Mouse (Mus musculus): ENCODE data around the gene Ssr2.

Ssr2 gene

DNA sequence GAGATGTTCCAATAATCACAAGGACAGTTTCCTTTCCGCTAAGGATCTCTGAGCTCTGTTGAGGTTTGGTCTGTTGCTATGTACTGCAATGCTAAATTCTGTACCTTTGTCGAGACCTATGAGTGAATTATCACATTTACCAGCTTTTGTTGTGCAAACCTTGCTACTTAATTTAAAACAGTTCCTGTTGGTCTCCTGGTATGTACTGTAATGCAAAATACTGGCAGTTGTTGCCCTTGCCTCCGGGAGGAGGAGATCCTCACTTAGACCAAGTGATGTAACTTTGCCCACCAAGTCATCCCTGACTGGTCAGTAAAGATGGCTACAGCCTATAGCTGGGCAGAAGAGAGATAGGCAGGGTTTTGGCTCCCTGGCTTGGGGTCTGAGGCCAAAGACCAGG lies at the start of gene Ssr2:
Gene Ssr2, plus strand, starts transcription at position 337 of the 400 bp plus-strand sequence.
- DNase-seq = no peak

DNA sequence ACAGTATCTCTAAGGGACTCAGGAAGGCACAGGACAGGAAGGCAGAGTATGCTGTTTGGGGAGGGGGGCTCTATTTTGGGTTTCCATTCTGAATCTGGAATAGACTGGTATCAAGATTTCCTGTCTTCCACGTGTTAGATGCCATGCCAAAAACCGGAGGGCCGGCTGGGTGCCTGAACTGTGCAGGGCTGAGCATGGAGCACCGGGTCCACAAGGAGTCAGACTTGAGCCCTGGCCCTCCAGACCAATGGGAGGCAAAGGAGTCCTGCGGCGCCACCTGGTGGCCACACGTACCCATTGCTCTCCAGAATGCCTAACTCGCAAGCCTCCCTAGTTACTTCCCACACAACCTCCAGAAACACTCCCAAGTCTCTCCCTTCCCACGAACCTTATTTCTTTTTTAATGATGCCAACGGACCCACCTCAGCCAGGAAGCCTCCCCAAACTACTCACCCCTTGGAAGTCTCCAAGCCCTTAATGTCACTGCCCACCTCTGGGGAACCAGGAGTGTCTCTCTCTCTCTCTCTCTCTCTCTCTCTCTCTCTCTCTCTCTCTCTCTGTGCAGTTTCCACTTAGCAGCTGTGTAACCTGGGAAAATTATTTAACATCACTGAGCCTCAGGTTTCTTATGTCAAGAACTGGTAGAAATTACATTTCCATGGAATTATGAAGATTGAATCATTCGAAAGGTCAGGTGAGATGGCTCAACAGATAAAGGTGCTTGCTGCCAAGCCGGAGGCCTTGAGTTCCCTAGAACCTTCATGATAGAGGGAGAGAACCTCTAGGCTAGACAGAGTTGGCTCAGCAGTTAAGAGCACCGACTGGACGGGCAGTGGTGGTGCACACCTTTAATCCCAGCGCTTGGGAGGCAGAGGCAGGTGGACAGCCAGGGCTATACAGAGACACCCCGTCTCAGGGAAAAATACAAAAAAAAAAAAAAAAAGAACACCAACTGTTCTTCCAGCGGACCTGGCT lies 49.2 kb upstream of the Ssr2 start:
- DNase-seq = peak; percentile 79

DNA sequence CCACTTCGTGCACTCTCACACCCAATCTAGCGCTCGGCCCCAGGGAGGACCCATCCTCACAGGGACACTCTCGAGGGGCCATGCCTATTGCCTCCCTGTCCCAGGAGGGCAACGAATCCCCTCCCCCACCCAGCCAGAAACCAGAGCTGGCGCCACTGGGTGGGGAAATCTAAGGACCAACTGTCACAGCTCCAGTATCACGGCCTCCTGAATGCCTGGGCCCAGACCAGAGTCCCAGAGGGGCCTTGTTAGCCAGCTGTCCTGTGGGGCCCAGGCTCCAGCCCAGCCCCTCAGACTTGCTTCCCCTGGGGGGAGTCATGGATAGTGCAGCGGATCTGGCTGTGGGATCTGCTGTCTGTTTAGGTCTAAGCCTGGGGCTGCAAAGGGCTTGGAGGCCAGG lies 48.1 kb upstream of the Ssr2 start:
- no peak for DNase-seq

DNA sequence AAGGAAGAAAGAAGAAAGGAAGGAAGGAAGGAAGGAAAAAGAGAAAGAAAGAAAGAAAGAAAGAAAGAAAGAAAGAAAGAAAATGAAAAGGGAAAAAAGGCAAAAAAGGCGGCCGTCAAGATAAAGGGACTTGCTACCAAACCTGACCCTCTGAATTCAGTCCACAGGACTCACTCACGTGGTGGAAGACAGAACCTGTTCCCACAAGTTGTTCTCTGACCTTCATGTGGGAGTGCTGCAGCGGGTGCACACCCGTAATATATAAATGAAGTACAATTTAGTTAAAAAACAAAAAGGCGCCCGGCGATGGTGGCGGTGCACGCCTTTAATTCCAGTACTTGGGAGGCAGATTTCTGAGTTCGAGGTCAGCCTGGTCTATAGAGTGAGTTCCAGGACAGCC lies 47.0 kb upstream of the Ssr2 start:
- DNase-seq = no peak

DNA sequence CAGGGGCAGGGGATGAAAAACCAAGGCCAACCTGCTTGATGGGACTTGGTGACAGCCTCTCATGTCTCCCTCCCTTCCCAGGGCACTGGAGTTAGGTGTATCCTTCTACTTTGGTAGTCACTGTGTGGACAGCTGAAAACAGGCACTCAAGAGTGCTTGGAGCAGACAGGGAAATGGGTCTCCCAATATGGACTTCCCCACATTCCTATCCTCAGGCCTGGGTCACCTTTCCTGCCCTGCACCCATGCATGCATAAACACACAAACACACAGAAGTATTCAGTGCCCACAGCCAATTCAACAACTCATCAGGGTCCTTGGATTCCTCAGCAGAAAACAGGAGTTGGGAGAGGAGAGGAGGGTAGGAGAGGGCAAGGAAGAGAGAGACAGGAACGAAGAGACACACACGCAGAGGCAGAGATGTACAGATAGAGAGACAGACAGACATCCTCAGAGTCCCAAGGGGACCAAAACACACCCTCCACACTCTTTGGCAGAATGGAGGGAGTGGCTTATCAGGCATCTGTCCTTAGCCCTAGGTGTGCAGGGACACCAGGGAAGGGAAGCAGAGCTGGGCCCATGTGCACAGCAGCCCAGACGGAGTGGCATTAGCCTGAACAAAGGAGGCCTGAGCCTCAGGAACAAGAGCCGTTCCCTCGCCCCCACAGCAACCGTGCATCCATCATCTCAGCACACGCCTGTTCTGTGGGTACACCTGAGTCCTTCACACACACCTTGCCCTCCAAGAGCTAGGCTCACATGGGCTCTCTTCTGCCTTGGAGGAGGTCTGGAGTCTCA lies 46.3 kb upstream of the Ssr2 start:
- no peak for DNase-seq

DNA sequence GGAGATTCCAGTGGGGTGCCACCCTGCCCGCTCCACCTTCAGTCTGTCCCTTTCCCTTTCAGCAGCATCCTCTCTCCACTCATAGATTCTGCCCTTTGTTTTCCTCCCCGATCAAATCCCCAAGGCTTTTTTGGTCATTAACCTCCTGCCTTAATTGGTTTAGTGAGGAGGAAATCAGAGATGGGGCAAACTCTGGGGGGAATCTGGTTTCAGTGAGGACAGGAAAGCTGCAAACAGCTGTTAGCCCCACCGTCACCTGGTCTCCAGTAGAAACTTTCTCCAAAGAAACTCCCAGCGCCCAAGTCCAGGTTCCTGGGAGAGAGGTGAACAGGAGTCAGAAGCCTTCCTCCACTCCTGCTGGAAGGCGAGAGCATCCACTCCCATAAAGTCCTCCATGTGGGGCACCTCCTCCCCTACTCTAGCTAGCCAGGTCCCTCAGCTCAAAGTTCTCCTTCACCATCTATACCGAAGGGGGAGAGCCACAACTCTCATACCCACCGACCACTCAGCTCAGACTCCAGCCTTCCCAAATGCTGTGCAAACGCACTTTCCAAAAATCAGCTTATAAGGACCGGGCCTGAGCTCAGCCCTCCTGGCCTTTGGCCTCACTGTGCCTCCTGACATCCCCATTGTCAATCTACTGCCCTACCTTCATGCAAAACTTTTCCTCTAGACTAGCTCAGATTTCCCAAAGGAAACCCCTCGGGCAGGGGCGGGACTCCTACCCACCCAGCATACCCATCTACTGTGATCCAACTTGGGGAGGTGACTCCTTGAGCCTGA lies 45.4 kb upstream of the Ssr2 start:
- no peak for DNase-seq

DNA sequence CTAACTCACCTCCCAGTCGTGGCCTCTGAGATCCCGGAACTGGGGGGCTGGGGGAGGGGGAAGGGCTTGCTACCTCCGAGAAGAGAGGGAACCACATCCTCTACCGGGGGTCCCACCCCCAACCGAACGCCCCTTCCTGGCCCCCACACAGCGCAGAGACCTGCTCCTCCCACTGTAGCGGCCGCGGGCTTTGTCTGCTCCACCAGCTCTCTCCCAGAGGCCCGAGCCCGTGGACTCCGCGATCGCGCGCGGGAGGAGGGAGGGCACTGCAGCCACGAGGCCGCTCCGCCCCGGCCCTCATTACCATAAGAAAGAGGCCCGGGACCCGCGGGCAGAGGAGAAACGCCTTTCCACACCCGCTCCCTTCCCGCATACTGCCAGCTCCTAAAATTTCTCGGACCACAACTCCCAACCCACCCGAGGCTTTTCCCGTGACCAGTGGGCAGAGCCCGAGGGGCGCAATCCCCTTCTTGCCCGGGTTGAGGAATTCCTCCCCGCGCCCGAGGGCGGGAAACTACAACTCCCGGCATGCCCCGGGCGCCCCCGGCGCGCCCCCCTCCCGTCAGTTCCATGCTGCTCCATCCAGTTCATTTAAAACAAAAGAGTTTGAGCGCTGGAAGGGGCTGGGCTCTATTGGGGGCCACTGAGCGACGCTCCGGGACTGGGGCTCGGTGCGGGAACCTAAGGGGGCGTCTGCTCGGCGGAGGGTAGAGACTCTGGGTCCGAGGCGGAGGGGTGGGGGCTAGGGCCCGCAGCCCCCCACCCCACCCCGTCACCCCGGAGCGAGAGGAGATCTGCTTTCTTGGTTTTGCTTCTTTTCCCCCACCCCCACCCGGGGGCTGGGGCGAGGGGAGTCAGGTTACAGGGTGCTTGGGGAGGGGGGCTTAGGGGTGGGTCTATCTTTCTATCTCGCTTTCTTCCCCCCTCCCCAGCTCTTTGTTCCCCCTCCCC lies 44.1 kb upstream of the Ssr2 start:
- peak; percentile 93 for DNase-seq

DNA sequence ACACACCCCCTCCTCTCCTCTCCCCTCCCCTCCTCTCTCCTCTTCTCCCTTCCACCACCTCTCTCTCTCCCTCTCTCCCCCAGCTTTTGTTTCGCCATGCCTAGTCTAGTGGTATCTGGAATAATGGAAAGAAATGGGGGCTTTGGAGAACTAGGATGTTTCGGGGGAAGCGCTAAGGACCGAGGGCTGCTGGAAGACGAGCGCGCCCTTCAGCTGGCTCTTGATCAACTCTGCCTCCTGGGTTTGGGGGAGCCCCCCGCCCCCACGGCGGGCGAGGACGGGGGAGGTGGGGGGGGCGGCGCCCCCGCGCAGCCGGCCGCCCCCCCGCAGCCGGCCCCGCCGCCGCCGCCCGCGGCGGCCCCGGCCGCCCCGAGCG lies 43.4 kb upstream of the Ssr2 start, which contains the start of gene Mex3a:
Gene Mex3a, plus strand, starts transcription at position 97 of the 376 bp plus-strand sequence.
- peak; percentile 44 for DNase-seq

DNA sequence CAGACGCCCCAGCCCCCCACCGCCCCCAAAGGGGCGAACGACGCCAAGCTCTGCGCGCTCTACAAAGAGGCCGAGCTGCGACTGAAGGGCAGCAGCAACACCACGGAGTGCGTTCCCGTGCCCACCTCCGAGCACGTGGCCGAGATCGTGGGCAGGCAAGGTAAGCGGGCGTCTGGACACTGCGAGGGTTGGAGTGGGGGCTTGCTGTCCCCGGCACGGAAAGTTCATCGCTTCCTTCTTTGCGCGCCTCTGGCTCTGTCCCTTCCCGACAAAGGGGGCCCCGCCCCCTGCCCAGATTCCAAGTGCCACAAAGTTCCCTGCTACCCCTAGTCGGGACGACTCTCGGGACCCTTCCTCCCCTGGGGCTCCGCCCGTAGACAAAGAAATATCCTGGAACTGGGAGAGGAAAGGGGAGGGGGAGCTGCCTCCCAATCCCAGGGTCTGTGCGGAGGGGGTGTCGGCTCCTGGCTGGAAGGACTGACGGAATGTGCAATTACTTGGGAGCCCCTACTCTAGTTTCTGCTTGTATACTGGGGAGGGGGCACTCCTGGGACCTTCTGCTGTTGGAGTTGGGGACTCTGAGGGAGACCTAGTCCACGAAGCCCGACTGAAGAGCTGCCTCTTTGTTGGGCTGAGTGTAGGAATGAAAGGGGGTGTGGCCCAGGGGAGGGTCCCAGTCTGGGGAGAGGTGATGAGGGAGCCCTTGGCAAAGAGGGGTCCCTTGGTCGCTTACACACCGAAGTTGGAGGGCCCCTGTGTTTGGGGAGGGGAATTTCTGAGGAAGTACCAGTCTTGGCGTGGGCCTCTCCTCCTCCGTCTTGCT lies 42.8 kb upstream of the Ssr2 start:
- no peak for DNase-seq

DNA sequence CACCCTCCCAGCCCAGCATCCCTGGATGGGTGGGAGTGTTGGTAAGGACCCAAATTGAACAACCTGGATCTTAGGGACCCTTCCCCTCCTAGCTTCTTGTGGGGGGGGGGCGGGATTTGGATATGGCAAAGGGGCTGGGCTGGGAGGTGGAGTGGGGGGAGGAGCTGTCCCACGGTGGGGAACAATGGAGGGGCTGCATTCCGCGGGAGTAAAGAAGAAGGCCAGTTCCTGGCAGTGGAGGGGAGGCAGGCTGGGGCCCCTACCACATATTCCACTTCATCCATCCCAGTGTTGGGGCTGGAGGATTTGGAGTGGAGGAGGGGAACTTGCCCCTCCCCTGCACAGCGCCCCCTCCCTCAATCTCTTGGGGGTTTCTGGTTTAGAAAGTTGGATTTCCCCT lies 42.0 kb upstream of the Ssr2 start:
- DNase-seq = no peak

DNA sequence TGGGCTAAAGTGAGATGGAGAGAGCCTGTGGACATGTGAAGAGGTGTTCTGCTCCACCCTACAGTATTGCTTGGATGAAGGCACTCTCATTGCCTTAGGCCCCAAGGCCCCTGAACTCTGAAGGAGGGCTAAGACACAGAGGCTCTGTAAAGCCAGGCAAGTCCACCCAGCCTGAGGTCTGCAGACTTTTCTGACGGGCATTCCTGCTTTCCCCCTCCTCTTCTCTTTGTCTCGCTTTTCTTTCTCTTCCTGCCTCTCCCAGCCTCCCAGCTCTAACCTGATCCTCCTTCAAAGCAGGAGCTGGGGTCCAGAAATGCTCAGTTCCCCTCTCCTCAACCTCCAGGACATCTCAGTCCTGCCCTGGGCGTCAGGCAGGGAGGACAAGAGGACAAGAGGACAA lies 40.7 kb upstream of the Ssr2 start:
- no peak for DNase-seq

DNA sequence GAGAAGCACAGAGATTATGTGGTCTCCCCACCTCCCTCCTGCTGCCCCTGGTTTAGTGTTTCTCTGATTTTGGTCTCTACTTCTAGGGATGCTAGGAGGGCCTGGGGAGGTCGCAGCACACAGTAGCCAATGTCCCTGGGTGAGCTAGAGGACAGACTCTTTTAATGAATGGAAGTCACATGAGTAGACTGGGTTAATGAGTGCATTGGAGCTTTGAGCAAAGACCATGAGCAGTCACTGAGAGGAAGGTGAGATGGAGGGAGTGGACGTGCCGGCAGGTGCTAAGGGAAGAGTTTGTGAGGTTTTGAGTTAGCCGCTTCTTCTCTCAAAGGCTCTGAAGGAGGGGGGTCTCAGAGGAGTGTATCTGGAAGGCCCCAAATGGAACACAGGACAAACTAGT lies 40.1 kb upstream of the Ssr2 start:
- DNase-seq = no peak

DNA sequence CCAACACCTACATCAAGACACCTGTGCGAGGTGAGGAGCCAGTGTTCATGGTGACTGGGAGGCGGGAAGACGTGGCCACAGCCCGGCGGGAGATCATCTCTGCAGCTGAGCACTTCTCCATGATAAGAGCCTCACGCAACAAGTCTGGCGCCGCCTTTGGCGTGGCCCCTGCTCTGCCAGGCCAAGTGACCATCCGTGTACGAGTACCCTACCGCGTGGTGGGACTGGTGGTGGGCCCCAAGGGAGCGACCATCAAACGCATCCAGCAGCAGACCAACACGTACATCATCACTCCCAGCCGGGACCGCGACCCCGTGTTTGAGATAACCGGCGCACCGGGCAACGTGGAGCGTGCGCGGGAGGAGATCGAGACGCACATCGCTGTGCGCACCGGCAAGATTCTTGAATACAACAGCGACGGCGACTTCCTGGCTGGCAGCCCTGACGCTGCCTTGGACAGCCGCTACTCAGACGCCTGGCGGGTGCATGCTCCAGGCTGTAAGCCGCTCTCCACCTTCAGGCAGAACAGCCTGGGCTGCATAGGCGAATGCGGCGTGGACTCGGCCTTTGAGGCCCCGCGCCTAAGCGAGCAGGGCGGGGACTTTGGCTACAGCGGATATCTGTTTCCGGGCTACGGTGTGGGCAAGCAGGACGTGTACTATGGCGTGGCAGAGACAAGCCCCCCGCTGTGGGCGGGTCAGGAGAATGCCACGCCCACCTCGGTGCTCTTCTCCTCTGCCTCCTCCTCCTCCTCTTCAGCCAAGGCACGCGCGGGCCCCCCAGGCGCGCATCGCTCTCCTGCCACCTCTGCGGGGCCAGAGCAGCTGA lies 39.4 kb upstream of the Ssr2 start:
- DNase-seq = no peak

DNA sequence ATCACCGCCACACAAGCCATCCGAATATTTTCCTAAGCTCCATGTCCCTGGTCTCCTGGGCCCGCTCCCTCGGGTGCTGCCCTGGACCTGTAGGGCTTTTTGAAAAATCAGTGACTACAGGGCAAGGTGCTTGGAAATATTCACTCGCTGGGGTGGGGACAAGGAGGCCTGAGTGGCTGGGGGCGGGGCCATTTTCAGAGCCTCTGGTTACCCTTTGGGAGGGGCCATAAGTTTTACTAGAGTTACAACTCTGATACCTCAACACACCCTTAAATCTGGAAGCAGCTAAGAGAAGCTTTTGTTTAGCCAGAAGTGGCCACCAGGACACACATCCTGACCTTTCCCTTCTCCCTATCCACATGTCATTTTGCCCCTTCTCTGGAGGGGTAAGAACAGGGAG lies 38.5 kb upstream of the Ssr2 start:
- DNase-seq = no peak

DNA sequence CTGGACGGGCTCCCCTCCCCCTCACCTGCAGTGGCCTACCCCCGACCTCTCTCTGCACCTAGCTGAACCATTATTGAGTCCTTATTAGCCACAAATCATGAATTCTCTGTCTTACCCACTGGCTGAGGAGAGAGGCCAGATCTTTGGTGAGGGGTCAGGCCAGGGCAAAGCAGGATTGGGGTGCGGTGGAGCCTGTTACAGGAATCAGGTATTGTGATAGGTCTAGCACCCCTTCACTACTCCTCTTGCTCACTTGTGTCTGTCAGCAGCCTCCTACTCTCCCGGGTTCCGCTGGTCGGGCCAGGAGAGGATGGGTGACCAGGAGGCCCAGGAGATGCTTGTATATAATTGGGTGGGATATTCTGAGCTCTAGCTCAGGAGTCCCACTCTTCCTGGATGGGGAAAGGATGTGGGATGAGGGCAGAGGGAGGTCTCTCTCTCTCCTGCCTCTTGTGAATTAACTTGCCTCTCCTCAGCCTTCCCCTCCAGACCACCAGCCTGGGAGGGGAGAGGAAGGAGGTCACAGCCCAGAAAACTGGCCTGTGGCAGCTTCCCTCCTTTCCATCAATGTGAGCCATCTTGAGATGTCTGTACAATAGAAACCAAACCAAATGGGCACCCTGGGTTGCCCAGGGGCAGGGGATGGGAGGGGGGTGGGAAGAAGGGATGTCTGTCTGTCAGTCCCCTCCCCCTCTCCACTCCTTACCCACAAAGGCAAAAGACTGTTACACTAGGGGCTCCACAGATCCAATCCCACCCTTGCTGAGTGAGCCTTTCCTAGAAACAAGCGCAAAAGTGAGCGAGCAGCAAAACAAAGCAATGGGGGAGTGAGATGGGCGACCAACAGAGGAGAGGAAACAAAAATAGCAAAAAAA lies 37.2 kb upstream of the Ssr2 start:
- no peak for DNase-seq

DNA sequence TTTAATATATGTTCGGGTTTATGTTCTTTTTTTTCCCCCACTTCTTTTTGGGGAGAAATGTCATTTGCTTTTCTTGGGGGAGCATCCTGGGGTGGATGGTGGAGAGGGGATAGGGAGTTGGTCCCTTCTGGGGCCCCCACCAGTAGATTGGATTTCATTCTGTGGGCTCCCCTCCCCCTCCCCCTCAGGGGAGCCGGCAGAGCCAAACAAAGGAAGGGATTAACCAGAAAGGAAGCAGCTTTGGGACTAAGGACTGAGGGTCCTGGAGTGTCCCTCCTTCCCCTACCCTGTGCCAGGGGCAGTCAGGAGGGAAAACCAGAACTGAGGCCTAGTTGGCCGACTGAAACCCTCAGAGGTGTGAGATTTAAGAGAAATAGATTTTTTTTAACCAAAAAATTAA lies 36.3 kb upstream of the Ssr2 start:
- no peak for DNase-seq

DNA sequence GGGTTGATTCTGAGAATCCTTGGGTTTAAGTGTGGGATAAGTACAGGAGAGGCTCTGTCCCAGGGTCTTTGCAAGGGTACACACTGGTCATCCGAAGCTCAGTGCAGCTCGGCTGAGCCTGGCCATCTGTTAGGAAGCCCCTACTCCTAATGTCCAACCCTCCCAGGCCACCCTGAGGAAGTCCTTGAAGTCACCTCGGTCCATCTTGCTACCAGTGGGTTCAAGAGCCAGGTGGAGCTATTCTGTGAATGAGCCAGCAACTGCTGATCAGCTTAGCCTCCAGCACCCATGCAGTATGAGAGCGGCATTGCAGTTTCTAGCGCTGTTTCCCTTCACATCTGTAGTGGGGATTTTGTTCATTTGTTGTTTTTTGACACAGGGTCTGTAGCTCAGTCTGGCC lies 35.6 kb upstream of the Ssr2 start:
- no peak for DNase-seq

DNA sequence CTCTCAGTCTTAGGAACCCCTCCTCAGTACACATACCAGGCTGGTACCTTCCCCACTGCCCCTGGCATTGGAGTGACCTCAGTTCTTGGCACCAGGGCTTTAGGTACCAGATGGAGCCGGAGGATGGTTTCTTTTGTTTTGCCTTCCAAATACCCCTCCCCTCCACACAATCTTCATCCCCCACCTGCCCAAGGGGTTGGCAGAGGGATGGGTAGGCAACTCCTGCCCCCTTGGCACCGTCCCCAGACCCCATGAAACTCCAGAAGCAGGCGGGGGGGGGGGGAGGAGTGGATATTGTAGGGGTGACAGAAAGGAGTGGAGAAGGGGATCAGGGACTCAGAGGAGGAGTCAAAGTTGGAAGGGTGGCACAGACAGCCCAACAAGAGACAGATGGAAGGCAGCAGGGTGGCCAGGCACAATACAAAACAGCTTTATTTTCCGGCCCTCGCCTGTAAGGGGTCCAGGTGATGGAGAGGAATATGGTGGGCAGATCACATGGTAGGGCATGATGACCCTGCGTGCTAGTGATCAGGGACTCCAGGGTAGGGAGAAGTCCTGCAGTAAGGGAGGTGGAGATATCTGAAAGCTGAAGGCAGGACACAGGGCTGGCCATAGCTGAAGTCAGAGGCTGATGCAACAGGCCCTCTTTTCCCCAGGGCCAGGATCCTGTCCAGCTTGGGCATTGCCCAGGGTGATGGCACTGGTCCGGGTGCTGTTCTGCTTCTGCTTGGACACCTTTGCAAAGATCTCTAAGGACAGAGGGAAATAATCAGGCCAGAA lies 33.9 kb upstream of the Ssr2 start:
- DNase-seq = no peak
